8 mouse cellular contexts compared by ENCODE assay signal in genomic region chr10:58362745-58363144, GRCm38 (mm10). TPM values are rescaled to one million over a fixed set of nuclear protein-coding genes. Genes with fewer than 3 reads are reported as not detected.
DNase-seq lines count a peak whose midpoint lies in the region; ATAC-seq lines count a peak whose summit lies in the region.

No protein-coding gene starts in this region.

- peaks cover 3% of the 10 kb centered on the region; the same call in 1 of the 2 replicates for H3K36me3 ChIP-seq in heart, embryonic 12.5 days
- no peaks in the 10 kb centered on the region for H3K36me3 ChIP-seq in heart, embryonic 10.5 days
- peaks cover 11% of the 10 kb centered on the region; the same call in 1 of the 2 replicates for H3K36me3 ChIP-seq in lung, embryonic 15.5 days

- no peak overlapping the region for H3K4me2 ChIP-seq in heart, embryonic 12.5 days
- H3K4me2 ChIP-seq in lung, embryonic 15.5 days, result no peak overlapping the region

- intact Hi-C loops in left cerebral cortex, postnatal 36 days (cut with DNase I), result loop anchor here (2.0 kb wide), 1 partner anchor 84 kb away; the partner anchor contains the start of gene Ranbp2

- H3K27me3 ChIP-seq in heart, embryonic 12.5 days (replicated peaks), result no peaks in the 10 kb centered on the region
- no peaks in the 10 kb centered on the region for H3K27me3 ChIP-seq in heart, embryonic 10.5 days (ENCODE audit: insufficient read depth, poor library complexity, severe bottlenecking)
- H3K27me3 ChIP-seq in lung, embryonic 15.5 days, result no peaks in the 10 kb centered on the region

- no peak overlapping the region for H3K4me3 ChIP-seq in heart, embryonic 12.5 days
- no peak overlapping the region for H3K4me3 ChIP-seq in heart, embryonic 10.5 days
- H3K4me3 ChIP-seq in lung, embryonic 15.5 days, result no peak overlapping the region

- H3K27ac ChIP-seq in heart, embryonic 12.5 days (ENCODE audit: poor library complexity, severe bottlenecking), result no peak overlapping the region
- H3K27ac ChIP-seq in heart, embryonic 10.5 days, result no peak overlapping the region
- H3K27ac ChIP-seq in lung, embryonic 15.5 days, result no peak overlapping the region

- H3K9ac ChIP-seq in heart, embryonic 12.5 days, result no peak overlapping the region
- H3K9ac ChIP-seq in lung, embryonic 15.5 days, result no peak overlapping the region

- peak; percentile 52; the same call in 1 of the 2 replicates for ATAC-seq in heart, embryonic 12.5 days (ENCODE audit: insufficient number of reproducible peaks, low FRiP score)
- peak; percentile 64; the same call in 1 of the 2 replicates for ATAC-seq in lung, embryonic 15.5 days (ENCODE audit: borderline replicate concordance, extremely low read depth, low FRiP score, low TSS enrichment)

- DNase-seq in heart, embryonic 10.5 days (ENCODE audit: low spot score), result no peak
- DNase-seq in 416B (ENCODE audit: low read depth) (peak; percentile 68), R1 (ENCODE audit: low read depth, low spot score) (peak; percentile 18)
- DNase-seq in spleen, postnatal 10 days (ENCODE audit: low spot score in 2 of 2), result no peak
- no peak for DNase-seq in natural killer cell, adult 2 months (ENCODE audit: low spot score in 2 of 2)
- no peak for DNase-seq in left cerebral cortex, postnatal 36 days (ENCODE audit: low spot score in 2 of 2)

- peaks cover 33% of the 10 kb centered on the region for H3K4me1 ChIP-seq in heart, embryonic 12.5 days (replicated peaks)
- H3K4me1 ChIP-seq in heart, embryonic 10.5 days, result peaks cover 25% of the 10 kb centered on the region
- H3K4me1 ChIP-seq in lung, embryonic 15.5 days, result peaks cover 30% of the 10 kb centered on the region

- H3K9me3 ChIP-seq in heart, embryonic 12.5 days (replicated peaks), result no peaks in the 10 kb centered on the region
- no peaks in the 10 kb centered on the region for H3K9me3 ChIP-seq in heart, embryonic 10.5 days
- H3K9me3 ChIP-seq in lung, embryonic 15.5 days, result no peaks in the 10 kb centered on the region

- WGBS in heart, embryonic 12.5 days, result 34% methylated on average over 1 of the region's 1 CpGs
- WGBS in heart, embryonic 10.5 days, result 61% methylated on average over 1 of the region's 1 CpGs
- 36% methylated on average over 1 of the region's 1 CpGs for WGBS in lung, embryonic 15.5 days

RNA-seq across cellular contexts. Expression of gene Lims1, which starts 39.5 kb away (rescaled TPM):
- 160 and 161 TPM in 2 replicates for polyA plus RNA-seq in heart, embryonic 12.5 days (2016; fragmentation: Nextera tagmentation; extraction: Ambion mirVana)
- polyA plus RNA-seq in heart, embryonic 10.5 days (2016; fragmentation: Nextera tagmentation; extraction: Ambion mirVana), result 121 and 142 TPM in 2 replicates
- polyA plus RNA-seq in lung, embryonic 15.5 days (2015; fragmentation: Nextera tagmentation; extraction: Ambion mirVana), result 227 and 235 TPM in 2 replicates
- 10 to 100 TPM; 21.2 to 23.2 TPM for total RNA-seq in left cerebral cortex, postnatal 36 days (2021)

Comparison
In these comparisons a context has a peak if more than half of its experiments do, and no peak if none do; other contexts are left out.
1. DNase-seq: peak in 416B (single experiment) and R1 (single experiment); none in heart, embryonic 10.5 days (single experiment), spleen, postnatal 10 days (0 of 2), natural killer cell, adult 2 months (0 of 2) and left cerebral cortex, postnatal 36 days (0 of 2).